In the genomic region with DNA sequence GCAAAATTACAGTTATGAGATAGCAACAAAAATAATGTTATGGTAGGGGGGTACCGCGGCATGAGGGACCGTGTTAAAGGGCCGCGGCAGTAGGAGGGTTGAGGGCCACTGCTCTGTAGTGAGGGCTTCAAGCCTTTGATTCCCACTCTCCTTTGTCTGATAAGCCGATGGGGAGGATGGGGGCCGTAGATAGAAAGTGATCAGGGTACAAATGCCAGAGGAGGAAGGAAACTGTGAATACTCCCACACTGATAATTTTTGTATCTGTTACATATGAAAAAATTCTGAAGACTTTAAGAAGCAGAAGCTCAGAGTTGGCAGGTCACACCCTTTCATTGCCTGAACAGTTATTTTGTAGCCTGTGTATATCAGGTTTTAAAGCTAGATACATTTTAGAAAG, we compare ENCODE assay signal across 1 mouse cellular context.
TF ChIP-seq lines count a peak whose summit lies in the region.

No protein-coding gene starts in this region.

TF ChIP-seq in MEL, 35 proteins besides CTCF, POLR2A, EP300 and RAD21 (continued from another document):
- no peak for TF ChIP-seq KAT2A (conservative IDR thresholded peaks at IDR 0.05; ENCODE audit: low read depth, low read length)
- no peak for TF ChIP-seq POLR2AphosphoS2 (IDR thresholded peaks at IDR 0.05; ENCODE audit: low read length)
- no peak for TF ChIP-seq POLR2AphosphoS5 (IDR thresholded peaks at IDR 0.05; ENCODE audit: borderline replicate concordance, low read depth, low read length)
- no peak for TF ChIP-seq CHD1 (IDR thresholded peaks at IDR 0.05; ENCODE audit: low read depth, low read length)
- TF ChIP-seq USF2 (IDR thresholded peaks at IDR 0.05; ENCODE audit: borderline replicate concordance in 1 of 2, insufficient read depth in 1 of 2, low read depth in 1 of 2, low read length in 2 of 2) = no peak
- TF ChIP-seq CHD2 (IDR thresholded peaks at IDR 0.05; ENCODE audit: low read length) = no peak
- TF ChIP-seq BHLHE40 (IDR thresholded peaks at IDR 0.05; ENCODE audit: borderline replicate concordance, low read depth, low read length) = peak; percentile 44; the same call in 1 of the 2 replicates
- TF ChIP-seq UBTF (IDR thresholded peaks at IDR 0.05; ENCODE audit: borderline replicate concordance, insufficient read depth, low read depth, low read length) = no peak
- no peak for TF ChIP-seq USF1 (IDR thresholded peaks at IDR 0.05; ENCODE audit: low read depth, low read length)
- TF ChIP-seq SMC3 (IDR thresholded peaks at IDR 0.05; ENCODE audit: low read depth, low read length) = no peak
- 0 out of 2 replicates have a peak, but pooled peaks have one; percentile 37 for TF ChIP-seq TBP (IDR thresholded peaks at IDR 0.05; ENCODE audit: low read depth, low read length)
- no peak for TF ChIP-seq MEF2A (IDR thresholded peaks at IDR 0.05; ENCODE audit: extremely low read depth, insufficient replicate concordance, low read depth, low read length, poor library complexity, severe bottlenecking)
- no peak for TF ChIP-seq NELFE (IDR thresholded peaks at IDR 0.05; ENCODE audit: low read depth, low read length)
- TF ChIP-seq ZNF384 (IDR thresholded peaks at IDR 0.05; ENCODE audit: low read depth, low read length) = peak; percentile 77
